Mouse (Mus musculus) liver, adult 2 months (tissue): ENCODE measurements around the gene Cyb561d1. TPM values are rescaled to one million over a fixed set of nuclear protein-coding genes. Genes with fewer than 3 reads are reported as not detected.

Source experiments
- DNase-seq: peaks from one replicate; pipeline ENCODE4 v3.0.0-alpha.2; 2011; ENCODE audit warnings: low read depth, low spot score; ENCODE audit errors: extremely low read depth
- H3K27ac ChIP-seq: fragments of 200-500 bp; replicated peaks from 2 replicates; pipeline ENCODE4 v1.5.1; 2012; ENCODE audit warnings: low read depth, mild to moderate bottlenecking, control low read depth, inconsistent platforms, low read length; ENCODE audit not compliant: insufficient read depth
- H3K27me3 ChIP-seq: fragments of 200-500 bp; 2 replicates; pipeline ENCODE4 v1.6.1; 2012; ENCODE audit warnings: mild to moderate bottlenecking, moderate library complexity, low read length, inconsistent platforms; ENCODE audit not compliant: control insufficient read depth, insufficient read depth
- H3K36me3 ChIP-seq: fragments of 200-500 bp; 2 replicates; pipeline ENCODE4 v1.6.1; 2012; ENCODE audit warnings: low read length, inconsistent platforms; ENCODE audit not compliant: control insufficient read depth, insufficient read depth
- H3K4me1 ChIP-seq: fragments of 200-500 bp; 2 replicates; pipeline ENCODE4 v1.6.1; 2011; ENCODE audit warnings: low read length; ENCODE audit not compliant: control insufficient read depth, insufficient read depth
- H3K4me3 ChIP-seq: fragments of 200-500 bp; 2 replicates; pipeline ENCODE4 v1.5.1; 2011; ENCODE audit warnings: low read depth, mild to moderate bottlenecking, control low read depth, low read length, moderate library complexity; ENCODE audit not compliant: insufficient read depth
- H3K79me2 ChIP-seq: fragments of 200-500 bp; 2 replicates; pipeline ENCODE4 v1.6.1; 2012; ENCODE audit warnings: inconsistent platforms, mild to moderate bottlenecking, low read length, moderate library complexity; ENCODE audit not compliant: control insufficient read depth, insufficient read depth
- H3K9ac ChIP-seq: fragments of 200-500 bp; 2 replicates; pipeline ENCODE4 v1.6.1; 2012; ENCODE audit warnings: low read depth, mild to moderate bottlenecking, control low read depth, inconsistent platforms, low read length
- CTCF ChIP-seq: fragments of 200-500 bp; IDR thresholded peaks from 2 replicates; pipeline ENCODE4 v1.5.1; 2011; ENCODE audit warnings: low read depth, low read length, control low read depth
- POLR2A ChIP-seq: fragments of 200-500 bp; IDR thresholded peaks from 2 replicates; pipeline ENCODE4 v1.6.1; 2011; ENCODE audit warnings: low read length, control low read depth; ENCODE audit not compliant: insufficient read depth; ENCODE audit errors: extremely low read depth
- WGBS: fragments of 180-500 bp; shearing (Covaris S2); methylation state at CpG from one replicate; pipeline ENCODE4 v1.1.7; 2018; 5-methylcytosine and 5-hydroxymethylcytosine counted together
- polyA plus RNA-seq: library from polyadenylated mRNA; depleted of rRNA; stranded (reverse); fragments of >200 nt; gene quantifications from 2 replicates; pipeline ENCODE4 v1.2.3, GENCODE M21; 2012
- total RNA-seq: library from RNA; depleted of rRNA; stranded (reverse); fragments of >200 nt; gene quantifications from 2 replicates; pipeline ENCODE4 v1.2.3, GENCODE M21; 2014

Gene Cyb561d1
- total and polyA plus RNA-seq, 2 experiments: 2.4 to 4.1 TPM

- Histone ChIP-seq H3K36me3 (no peaks in the 10 kb centered on the region), H3K4me3 (no peak overlapping the region), H3K27me3 (no peaks in the 10 kb centered on the region), H3K4me1 (peaks cover 4% of the 10 kb centered on the region; the same call in 1 of the 2 replicates), H3K79me2 (no peaks in the 10 kb centered on the region; the same call in 1 of the 2 replicates), H3K27ac (no peak overlapping the region), H3K9ac (no peak overlapping the region)
- no peak for TF ChIP-seq POLR2A
- no peak for TF ChIP-seq CTCF
- 93% methylated on average over 15 of the region's 15 CpGs for whole genome bisulfite sequencing
- DNase-seq: no peak
Measured at GRCm38 (mm10) chr3:108206731-108207375, 5.8 kb upstream of the Cyb561d1 start.

- Histone ChIP-seq H3K79me2 (no peaks in the 10 kb centered on the region; the same call in 1 of the 2 replicates), H3K9ac (no peak overlapping the region), H3K4me1 (peaks cover 6% of the 10 kb centered on the region; the same call in 1 of the 2 replicates), H3K27me3 (no peaks in the 10 kb centered on the region), H3K36me3 (no peaks in the 10 kb centered on the region), H3K4me3 (no peak overlapping the region), H3K27ac (no peak overlapping the region)
- TF ChIP-seq CTCF (no peak), POLR2A (no peak)
- no peak for DNase-seq
- 93% methylated on average over 8 of the region's 8 CpGs for WGBS
Measured at GRCm38 (mm10) chr3:108205601-108206000, 4.6 kb upstream of the Cyb561d1 start.

DNA sequence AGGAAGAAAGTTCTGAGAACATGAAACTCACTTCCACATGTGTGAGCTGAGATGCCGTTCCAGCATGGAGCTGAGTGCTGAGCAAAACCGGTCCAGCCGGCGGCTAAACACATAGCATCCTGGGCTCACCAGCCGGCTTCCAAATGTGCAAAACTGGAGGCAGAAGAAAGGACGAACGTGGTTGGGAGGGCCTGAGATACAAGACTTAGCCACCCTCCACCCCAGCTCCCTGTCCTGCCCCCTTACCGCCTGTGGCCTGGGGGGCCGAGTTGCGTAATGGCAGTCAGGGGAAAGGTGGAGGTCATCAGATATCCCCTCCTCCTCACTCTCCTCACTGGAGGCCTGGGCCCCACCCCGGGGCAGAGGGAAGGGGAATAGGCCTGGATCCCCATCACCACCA, 3.5 kb upstream of the Cyb561d1 start:
- no peaks in the 10 kb centered on the region for H3K27me3 ChIP-seq
- DNase-seq: no peak
- no peak overlapping the region for H3K9ac ChIP-seq
- no peak overlapping the region for H3K4me3 ChIP-seq
- H3K36me3 ChIP-seq: no peaks in the 10 kb centered on the region
- 75% methylated on average over 11 of the region's 11 CpGs for WGBS
- peaks cover 3% of the 10 kb centered on the region; the same call in 1 of the 2 replicates for H3K4me1 ChIP-seq
- H3K27ac ChIP-seq: no peak overlapping the region
- no peak for TF ChIP-seq CTCF
- TF ChIP-seq POLR2A: no peak
- no peaks in the 10 kb centered on the region for H3K79me2 ChIP-seq

GRCm38 (mm10) chr3:108203621-108204325, 2.8 kb upstream of the Cyb561d1 start:
- H3K27ac ChIP-seq: no peak overlapping the region
- H3K36me3 ChIP-seq: no peaks in the 10 kb centered on the region
- peak; percentile 39 for DNase-seq

GRCm38 (mm10) chr3:108203212-108203611, 2.2 kb upstream of the Cyb561d1 start:
- Histone ChIP-seq H3K27me3 (no peaks in the 10 kb centered on the region), H3K4me3 (no peak overlapping the region), H3K27ac (no peak overlapping the region), H3K36me3 (no peaks in the 10 kb centered on the region), H3K9ac (no peak overlapping the region), H3K79me2 (no peaks in the 10 kb centered on the region), H3K4me1 (peaks cover 3% of the 10 kb centered on the region; the same call in 1 of the 2 replicates)
- 94% methylated on average over 13 of the region's 13 CpGs for WGBS
- no peak for DNase-seq
- TF ChIP-seq CTCF: no peak
- no peak for TF ChIP-seq POLR2A

More at GRCm38 (mm10) chr3:108203621-108204325, 2.8 kb upstream of the Cyb561d1 start:
- WGBS: 81% methylated on average over 11 of the region's 11 CpGs
- Histone ChIP-seq H3K4me3 (no peak overlapping the region), H3K9ac (no peak overlapping the region), H3K4me1 (peaks cover 3% of the 10 kb centered on the region; the same call in 1 of the 2 replicates), H3K27me3 (no peaks in the 10 kb centered on the region), H3K79me2 (no peaks in the 10 kb centered on the region)
- TF ChIP-seq CTCF (peak; percentile 90), POLR2A (no peak)
